Mouse (Mus musculus) splenic B cell, adult 2 months (primary cell): ENCODE data around the gene Fbxw2.
"Not testable (repeated sequence)": the region's sequence is repeated elsewhere in the genome, so short reads cannot be mapped to it uniquely, and the experiment has no call there.

Source experiments
- DNase-seq: peaks from one replicate; pipeline ENCODE4 v3.0.0-alpha.2; 2011; ENCODE audit warnings: low read depth, low spot score
- H3K27me3 ChIP-seq: 2 replicates; pipeline ENCODE4 v1.6.1; 2012; ENCODE audit warnings: mild to moderate bottlenecking, low read length, moderate library complexity, mixed read lengths; ENCODE audit not compliant: control insufficient read depth, poor library complexity, insufficient read depth, severe bottlenecking
- H3K36me3 ChIP-seq: 2 replicates; pipeline ENCODE4 v1.6.1; 2012; ENCODE audit warnings: mild to moderate bottlenecking, low read length, moderate library complexity, mixed read lengths; ENCODE audit not compliant: control insufficient read depth, poor library complexity, insufficient read depth, severe bottlenecking

Gene Fbxw2

DNA sequence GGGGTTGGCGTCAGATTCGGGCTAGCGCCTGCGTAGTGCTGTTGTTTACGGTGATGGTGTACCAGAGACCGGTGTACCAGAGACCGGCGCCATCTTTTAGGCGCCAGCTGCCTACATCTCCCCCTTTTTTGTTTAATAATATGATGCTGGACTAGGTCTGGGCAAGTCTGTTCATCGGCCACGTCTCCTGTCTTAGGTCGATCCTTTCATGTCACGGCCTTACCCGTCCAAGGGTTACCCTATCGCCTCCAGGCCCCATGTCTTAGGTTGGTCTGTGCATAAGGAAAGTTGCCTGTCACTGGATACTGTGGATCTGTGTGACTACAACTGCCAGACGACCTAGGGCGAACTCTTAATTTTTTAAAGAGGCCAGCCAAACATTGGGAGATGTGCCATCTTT, 4.0 kb upstream of the Fbxw2 start:
- not testable (repeated sequence) for DNase-seq, H3K36me3 ChIP-seq, H3K27me3 ChIP-seq

DNA sequence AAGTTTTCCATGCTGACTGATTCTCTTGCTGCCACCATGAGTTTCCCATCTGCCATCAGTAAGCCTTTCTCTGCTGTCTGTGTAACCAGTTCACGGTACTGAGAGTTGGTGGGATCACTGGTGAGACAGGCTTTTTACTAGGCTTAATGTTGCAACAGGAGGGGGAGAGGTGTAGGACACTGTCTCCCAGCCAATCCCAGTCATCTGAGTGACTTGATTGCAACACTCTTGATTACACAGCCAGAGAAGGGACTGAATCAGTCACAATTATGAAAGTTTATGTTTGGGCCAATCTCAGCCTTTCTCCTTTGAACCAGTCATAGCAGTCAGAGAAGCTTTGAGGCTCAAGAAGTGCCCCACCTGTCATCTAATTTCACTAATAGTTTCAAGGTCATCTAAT, 1.9 kb upstream of the Fbxw2 start:
- DNase-seq: no peak
- no peaks in the 10 kb centered on the region; the same call in 1 of the 2 replicates for H3K36me3 ChIP-seq
- H3K27me3 ChIP-seq: no peaks in the 10 kb centered on the region

GRCm38 (mm10) chr2:34827591-34827990, 1.5 kb upstream of the Fbxw2 start:
- no peaks in the 10 kb centered on the region for H3K27me3 ChIP-seq
- no peaks in the 10 kb centered on the region; the same call in 1 of the 2 replicates for H3K36me3 ChIP-seq
- no peak for DNase-seq

DNA sequence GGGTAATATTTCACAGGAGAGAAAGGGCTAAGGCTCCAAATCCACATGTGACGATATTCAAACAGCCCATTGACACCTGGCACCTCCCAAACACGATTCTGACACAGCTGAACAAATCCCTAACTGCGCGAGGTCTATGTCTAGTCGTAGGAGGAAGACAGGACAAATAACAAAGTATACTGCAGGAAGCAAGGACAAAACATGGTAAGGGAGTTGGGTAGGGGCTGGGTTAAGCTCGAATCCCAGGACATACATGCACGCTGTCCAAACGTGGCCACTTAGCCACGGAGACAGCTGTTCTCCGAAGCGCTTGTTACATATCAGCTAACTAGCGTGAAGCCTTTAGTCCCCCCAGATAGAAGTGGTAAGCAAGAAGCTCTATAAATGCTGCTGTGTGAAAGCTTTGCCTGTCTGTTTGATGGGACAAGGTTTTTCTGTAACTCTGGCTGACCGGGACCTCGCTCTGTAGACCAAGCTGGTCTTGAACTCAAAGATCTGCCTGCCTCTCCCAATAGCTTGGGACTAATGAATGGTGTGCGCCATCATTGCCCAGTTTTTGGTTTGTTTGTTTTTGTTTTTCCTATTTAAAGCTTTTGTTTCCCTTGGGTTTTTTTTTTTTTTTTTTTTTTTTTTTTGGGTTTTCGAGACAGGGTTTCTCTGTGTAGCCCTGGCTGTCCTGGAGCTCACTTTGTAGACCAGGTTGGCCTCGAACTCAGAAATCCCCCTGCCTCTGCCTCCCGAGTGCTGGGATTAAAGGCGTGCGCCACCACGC, 535 bp upstream of the Fbxw2 start:
- Histone ChIP-seq H3K36me3 (no peaks in the 10 kb centered on the region; the same call in 1 of the 2 replicates), H3K27me3 (no peaks in the 10 kb centered on the region)
- no peak for DNase-seq

GRCm38 (mm10) chr2:34818492-34818891, 7.6 kb downstream of the Fbxw2 start:
- Histone ChIP-seq H3K36me3 (peaks cover 5% of the 10 kb centered on the region; the same call in 1 of the 2 replicates), H3K27me3 (no peaks in the 10 kb centered on the region)
- DNase-seq: no peak

GRCm38 (mm10) chr2:34815893-34816292, 10.2 kb downstream of the Fbxw2 start:
- H3K36me3 ChIP-seq, DNase-seq, H3K27me3 ChIP-seq: not testable (repeated sequence)

DNA sequence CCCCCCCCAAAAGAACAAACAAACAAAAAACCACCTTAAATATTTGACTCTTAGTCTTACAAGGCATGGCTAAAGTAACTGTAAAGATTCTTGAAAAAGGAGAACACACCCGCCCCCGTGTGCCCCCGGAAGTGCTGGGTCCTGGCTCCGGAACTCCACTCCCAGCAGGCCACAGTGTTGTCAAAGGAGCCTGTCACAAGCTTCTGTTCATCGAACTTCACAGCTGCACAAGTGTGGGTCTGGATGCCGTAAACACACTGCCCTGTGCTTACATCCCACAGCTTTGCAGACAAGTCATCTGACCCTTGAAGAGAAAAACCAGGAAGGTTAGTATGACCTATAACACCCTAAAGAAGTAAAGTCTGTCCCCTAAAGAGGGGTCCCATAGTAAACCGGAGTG, 13.4 kb downstream of the Fbxw2 start:
- no peak for DNase-seq
- no peaks in the 10 kb centered on the region for H3K27me3 ChIP-seq
- H3K36me3 ChIP-seq: peaks cover 13% of the 10 kb centered on the region

- no peak for DNase-seq
- H3K36me3 ChIP-seq: peaks cover 13% of the 10 kb centered on the region
- no peaks in the 10 kb centered on the region for H3K27me3 ChIP-seq
Measured at GRCm38 (mm10) chr2:34810775-34811174, 15.3 kb downstream of the Fbxw2 start.

DNA sequence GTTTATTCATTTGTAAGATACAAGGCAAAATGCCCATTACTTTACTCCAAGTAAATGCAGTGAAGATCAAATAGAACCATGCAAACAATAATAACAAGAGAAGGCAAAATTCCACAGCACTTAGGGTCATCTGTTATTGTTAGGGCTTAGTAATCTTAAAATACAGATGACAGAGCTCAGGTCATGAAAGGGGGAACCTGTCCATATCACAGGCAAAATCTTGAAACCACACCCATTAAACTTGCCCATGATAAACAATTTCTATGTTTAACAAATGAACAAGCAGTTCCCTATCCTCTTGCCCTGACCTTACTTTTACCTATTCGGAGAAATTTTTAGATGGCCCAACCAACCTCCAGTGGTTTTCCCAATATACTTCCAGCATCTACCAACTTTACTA, 16.5 kb downstream of the Fbxw2 start:
- DNase-seq: no peak
- no peaks in the 10 kb centered on the region for H3K27me3 ChIP-seq
- peaks cover 14% of the 10 kb centered on the region for H3K36me3 ChIP-seq

- Histone ChIP-seq H3K36me3 (peaks cover 12% of the 10 kb centered on the region), H3K27me3 (no peaks in the 10 kb centered on the region)
- DNase-seq: no peak
Measured at GRCm38 (mm10) chr2:34808057-34808456, 18.1 kb downstream of the Fbxw2 start.

DNA sequence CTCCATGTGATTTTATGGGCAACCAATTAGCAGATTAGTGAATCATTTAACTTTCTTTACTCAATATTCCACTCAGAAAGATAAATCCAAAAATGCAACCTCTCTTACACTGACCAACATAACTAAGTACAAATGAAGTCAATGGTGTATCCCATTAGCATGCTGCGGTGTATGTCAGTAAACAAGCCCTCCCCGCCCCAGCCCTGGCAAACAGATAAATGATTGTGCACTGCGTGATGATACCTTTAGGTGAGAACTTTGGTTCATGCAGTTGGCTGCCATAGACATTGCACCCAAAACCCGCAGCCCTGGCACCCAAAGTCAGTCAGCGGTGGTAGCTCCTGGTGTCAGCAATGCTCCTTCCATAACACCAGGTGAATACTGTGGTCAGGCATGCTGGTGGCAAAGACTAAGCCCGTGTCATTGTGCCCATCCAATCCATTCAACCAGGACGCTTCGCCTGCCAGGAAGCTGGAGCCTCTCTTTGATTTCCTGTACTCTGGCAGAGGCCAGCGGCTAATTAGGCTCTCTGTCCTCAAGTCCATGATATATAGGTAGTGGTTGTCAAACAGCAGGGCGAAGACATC, 20.7 kb downstream of the Fbxw2 start:
- peaks cover 7% of the 10 kb centered on the region; the same call in 1 of the 2 replicates for H3K36me3 ChIP-seq
- DNase-seq: no peak
- no peaks in the 10 kb centered on the region for H3K27me3 ChIP-seq

DNA sequence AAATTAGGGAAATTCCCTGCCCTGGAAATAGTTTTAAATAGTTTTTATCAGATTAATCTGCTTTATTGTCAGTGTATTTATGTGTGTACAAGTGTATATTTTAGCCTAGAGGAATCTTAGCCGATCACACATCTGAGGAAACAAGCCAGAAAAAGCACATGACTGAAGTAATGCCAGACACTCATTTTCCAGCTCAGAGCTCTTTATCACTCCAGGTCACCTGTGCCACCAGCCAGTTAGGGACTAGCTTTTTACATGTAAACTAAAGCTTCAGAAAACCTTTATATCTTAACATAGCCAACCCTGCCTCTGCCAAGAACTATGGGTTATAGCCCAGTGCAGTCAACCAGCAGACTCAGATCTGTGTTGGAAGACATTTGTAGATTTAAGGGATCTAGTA, 21.3 kb downstream of the Fbxw2 start:
- no peak for DNase-seq
- Histone ChIP-seq H3K27me3 (no peaks in the 10 kb centered on the region), H3K36me3 (peaks cover 7% of the 10 kb centered on the region; the same call in 1 of the 2 replicates)

- no peak for DNase-seq
- Histone ChIP-seq H3K36me3 (peaks cover 7% of the 10 kb centered on the region; the same call in 1 of the 2 replicates), H3K27me3 (no peaks in the 10 kb centered on the region)
Measured at GRCm38 (mm10) chr2:34804172-34804571, 21.9 kb downstream of the Fbxw2 start.

DNA sequence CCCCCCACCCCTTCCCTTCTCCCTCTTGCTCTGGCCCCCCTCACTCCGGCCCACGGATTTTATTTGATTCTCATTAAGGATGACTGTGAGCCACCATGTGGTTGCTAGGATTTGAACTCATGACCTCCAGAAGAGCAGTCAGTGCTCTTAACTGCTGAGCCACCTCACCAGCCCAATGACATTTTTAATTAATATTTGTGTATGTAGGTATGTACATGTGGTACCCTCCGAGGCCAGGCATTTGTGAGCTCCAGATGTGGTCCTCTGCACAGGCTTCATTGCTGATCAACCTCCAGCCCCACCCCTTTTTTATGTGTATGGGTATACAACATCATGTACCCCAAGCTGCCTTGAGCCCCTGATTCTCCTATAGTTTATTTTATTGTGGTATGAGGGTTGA, 22.4 kb downstream of the Fbxw2 start:
- peaks cover 4% of the 10 kb centered on the region; the same call in 1 of the 2 replicates for H3K36me3 ChIP-seq
- no peak for DNase-seq
- H3K27me3 ChIP-seq: no peaks in the 10 kb centered on the region

GRCm38 (mm10) chr2:34802565-34803245, 23.4 kb downstream of the Fbxw2 start:
- not testable (repeated sequence) for H3K36me3 ChIP-seq, H3K27me3 ChIP-seq
- DNase-seq: peak; percentile 43
